Mouse (Mus musculus) thymus, postnatal 4 days (tissue): ENCODE results near the gene Ugt1a10.
A peak's percentile ranks its signal among the peaks of the same experiment; 100 is the strongest.

Experiments
- DNase-seq: peaks from one replicate; pipeline ENCODE4 v3.0.0; 2021

Ugt1a10 gene

DNA sequence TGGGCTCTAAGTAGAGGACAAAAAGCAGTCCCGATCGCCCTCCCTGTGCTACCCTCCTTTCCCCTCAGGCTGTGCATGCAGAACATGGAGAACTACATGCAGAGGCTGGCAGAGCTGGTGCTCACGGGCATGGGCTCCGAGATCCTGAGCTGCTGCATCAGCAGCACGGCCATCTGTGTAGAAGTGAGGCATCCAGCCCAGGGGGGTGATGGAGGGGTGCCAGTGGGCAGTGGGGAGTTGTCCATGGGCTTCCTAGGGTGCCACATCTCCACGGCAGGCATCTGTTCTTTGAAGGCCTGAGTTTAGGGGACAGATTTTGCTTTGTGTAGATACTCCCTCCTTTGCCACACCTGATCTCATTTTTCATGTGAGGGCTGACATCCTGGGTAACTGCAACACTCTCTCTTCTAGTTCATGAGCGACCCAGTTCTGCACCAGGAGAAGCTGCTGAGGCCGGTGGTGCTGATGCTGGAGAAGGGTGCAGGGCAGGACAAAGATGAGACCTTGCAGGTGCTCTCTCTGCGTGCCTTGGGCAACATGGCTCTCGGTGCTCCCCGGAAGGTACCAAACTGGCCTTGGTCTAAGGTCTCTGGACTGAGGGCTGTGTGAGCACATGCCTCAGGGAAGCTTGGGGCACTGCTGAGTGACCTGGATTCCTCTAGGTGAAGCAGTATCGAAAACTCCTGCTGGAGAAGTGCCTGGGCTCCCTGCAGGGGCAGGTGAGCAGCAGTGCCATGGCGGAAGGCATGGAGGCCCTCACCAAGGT is 201.0 kb downstream of the Ugt1a10 start:
- no peak for DNase-seq

DNA sequence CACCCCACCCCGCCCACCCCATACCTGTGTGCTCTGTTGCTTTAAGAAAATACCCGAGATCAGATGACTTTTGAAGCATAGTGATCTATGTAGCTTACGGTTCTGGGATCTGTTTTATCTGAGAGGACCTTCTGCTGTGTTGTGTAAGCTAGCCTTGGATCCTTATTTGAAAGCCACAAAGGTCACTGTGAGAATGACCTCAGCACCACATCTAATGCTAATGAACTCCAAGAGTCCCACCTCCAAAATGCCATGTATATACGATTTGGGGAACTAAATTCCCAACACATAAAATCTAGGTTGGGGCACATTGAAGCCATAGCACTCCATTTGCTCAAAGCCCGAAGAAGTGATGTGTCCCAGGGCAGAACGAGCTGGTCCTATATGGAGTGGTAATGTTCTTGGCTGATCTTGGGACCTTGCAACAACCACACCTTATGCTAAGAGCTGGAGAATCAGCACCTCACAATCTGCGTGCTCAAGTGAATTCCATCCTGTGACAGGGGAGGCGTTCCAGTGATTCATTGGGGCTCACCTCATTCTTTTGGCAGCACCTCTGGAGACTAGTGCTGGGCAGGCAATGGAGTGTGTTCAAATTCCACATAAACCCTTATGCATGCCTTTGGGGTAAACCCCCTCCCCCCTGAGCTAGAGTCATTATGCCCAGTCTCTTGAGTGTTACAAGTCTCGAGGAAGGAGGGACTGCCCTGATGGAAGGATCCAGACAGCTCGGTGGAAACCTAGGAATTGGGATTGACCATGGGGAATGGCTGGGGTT is 201.9 kb downstream of the Ugt1a10 start:
- DNase-seq = peak; percentile 23

- DNase-seq = peak; percentile 28
These were observed 202.5 kb downstream of the Ugt1a10 start for GRCm38 (mm10) chr1:88257681-88258080.

GRCm38 (mm10) chr1:88258361-88258760 is 203.2 kb downstream of the Ugt1a10 start:
- peak; percentile 23 for DNase-seq

DNA sequence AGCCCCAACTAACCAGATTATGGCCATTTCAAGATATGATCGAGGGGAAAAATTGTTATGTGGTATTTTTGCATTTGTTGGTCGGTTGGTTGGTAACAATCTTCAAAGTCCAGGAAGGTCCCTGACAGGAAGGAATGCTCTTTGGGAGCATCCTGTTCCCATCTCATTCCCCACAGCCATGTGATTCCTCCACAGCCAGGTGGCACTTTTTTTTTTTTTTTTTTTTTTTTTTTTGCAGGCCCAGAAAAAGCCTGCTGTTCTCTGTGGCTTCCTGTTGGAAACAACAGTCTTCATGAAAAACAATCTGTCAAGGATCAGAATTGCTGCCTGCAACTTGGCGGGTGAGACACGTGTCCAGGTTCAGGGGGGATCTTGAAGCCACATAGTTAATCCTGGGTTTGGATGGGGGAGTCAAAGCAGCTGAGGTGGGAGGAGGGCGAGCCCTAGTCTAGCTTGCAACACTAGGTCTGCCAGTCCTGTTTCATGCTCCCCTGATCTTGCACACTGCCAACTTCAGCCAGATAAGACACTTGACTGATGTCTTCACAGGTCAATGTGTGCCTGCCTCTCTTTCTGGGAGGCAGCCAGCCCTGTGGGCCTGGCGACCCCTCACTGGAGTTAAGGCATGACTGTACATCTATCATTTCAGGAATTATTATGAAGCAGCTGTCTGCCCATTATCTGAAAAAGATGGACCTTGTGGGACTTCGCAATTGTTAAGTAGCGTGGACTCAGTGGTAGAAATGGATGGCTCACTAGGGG is 203.9 kb downstream of the Ugt1a10 start:
- DNase-seq = peak; percentile 39

- peak; percentile 30 for DNase-seq
These were observed 204.4 kb downstream of the Ugt1a10 start for GRCm38 (mm10) chr1:88259643-88260024.

- DNase-seq = peak; percentile 38
These were observed 204.9 kb downstream of the Ugt1a10 start for GRCm38 (mm10) chr1:88260114-88260513.

- DNase-seq = peak; percentile 22
These were observed 205.6 kb downstream of the Ugt1a10 start for GRCm38 (mm10) chr1:88260604-88261377.

DNA sequence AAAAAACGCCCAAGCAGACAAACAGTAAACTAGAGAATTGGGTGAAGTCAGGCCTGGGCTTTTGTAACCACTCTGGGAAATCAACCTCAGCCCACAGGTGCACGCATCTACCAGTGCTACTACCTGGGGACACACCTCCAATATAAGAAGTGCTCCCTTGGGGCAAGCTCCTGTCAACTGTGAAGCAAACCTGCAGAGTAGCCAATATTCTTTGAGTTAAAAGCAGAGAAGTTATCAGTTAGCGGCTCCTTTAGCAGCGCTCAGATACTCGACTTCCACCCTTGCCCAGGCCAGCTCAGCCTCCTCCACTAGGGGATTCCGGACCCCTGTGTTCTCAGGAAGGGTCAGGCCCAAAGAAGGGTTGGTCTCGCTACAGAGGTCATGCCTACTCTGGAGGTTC is 206.5 kb downstream of the Ugt1a10 start:
- DNase-seq = peak; percentile 28

- peak; percentile 45 for DNase-seq
These were observed 207.1 kb downstream of the Ugt1a10 start for GRCm38 (mm10) chr1:88262255-88262654.

- DNase-seq = peak; percentile 26
These were observed 207.8 kb downstream of the Ugt1a10 start for GRCm38 (mm10) chr1:88262961-88263360.

DNA sequence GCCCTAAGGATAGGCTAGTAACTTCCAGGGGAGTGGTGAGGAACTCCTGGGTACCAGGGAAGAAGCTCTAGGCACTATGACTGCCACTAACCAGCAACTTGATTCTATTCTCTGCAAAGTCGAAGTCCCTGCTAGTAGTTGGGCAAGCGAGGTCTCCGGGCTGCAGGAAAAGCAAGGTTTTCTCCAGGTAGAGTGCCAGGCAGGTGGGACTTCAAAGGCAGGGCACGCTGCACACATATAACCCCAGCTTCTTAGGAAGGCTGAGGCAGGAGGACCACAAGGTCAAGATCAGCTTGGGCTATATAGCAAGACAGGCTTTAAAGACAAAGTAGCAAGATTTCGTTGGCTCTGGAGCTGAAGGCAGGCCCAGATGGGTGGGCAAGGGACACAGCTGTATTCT is 208.6 kb downstream of the Ugt1a10 start:
- peak; percentile 18 for DNase-seq

DNA sequence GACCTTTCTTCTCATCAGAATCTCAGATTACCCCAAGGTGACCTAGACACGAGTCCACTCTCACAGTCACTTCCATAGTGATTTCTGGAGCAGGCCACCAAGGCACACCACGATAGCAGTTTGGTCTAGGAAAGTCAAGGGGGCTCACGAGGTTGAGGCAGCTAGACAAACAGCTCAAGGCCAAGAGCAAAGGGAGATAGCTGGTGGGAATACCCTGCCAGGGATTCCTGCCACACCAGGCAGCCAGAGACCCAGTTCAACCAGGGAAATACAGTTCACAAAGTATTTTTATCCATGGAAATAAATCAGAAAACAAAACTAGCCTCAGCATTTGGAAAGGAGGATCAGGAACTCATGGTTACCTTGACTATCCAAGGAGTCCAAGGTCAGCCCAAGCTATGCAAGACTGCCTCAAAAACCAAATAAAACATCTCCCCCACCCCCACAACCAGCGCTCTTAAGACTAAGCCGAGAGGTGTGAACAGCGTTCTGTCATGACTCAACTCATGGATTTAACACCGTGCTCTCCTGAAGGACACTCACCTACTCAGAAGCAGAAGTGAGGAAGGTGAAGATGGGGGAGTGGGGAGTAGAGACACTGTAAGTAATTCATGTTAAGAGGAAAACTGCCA is 209.2 kb downstream of the Ugt1a10 start:
- peak; percentile 10 for DNase-seq

DNA sequence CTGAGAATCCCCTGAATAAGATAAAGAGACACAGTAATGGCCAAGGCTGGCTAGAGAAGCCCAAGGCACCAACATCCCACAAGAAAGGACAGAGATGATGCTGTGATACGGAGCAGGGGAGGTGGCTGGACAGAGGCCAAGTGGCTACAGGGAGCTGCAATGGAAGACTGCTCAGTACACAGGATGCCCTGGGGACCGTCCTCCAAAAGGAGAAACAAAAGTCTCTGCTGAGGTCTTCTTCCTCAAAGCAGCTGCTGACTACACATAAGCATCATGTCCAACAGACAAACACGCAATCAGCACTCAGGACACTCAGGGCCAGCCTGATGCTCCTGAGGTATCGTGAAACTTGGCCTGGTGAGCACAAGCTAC is 209.7 kb downstream of the Ugt1a10 start:
- peak; percentile 22 for DNase-seq

- DNase-seq = no peak
These were observed 210.9 kb downstream of the Ugt1a10 start for GRCm38 (mm10) chr1:88266123-88266522.

- DNase-seq = no peak
These were observed 212.3 kb downstream of the Ugt1a10 start for GRCm38 (mm10) chr1:88267489-88267888.

GRCm38 (mm10) chr1:88268070-88268469 is 212.9 kb downstream of the Ugt1a10 start:
- DNase-seq = no peak
